8 mouse cellular contexts compared by ENCODE assay signal in the genomic region with DNA sequence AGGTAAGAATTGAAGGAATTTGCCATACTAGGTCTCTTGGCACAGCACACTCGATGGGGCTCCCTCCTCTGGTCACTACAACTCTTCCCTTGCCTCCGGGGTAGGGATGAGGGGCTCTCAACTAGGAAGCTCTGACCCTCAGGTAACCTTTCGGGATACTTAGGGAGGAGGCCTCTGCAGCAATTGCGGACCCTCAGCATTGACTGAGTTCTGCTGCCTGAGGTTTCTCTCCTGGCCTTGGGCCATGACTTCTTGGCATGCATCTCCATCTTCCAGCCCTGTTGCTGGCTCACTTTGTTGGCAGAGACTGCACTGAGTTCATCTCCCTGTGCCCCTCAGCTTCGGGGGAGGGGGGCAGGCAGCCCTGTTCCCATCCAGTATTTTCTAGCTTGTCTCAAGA.
DNase-seq lines count a peak whose midpoint lies in the region; ATAC-seq and TF ChIP-seq lines count a peak whose summit lies in the region.

No protein-coding gene starts in this region.

- H3K27ac ChIP-seq in kidney, adult 2 months (ENCODE audit: insufficient read depth, low read depth, low read length), result no peak overlapping the region
- H3K27ac ChIP-seq in stomach, postnatal 0 days (replicated peaks), result peak overlapping the region; percentile 84

- peak overlapping the region; percentile 17 for H3K4me2 ChIP-seq in stomach, postnatal 0 days (replicated peaks; ENCODE audit: low read depth)

- no peaks in the 10 kb centered on the region for H3K9me3 ChIP-seq in stomach, postnatal 0 days (ENCODE audit: control insufficient read depth, low read length)

- H3K27me3 ChIP-seq in kidney, adult 2 months (replicated peaks; ENCODE audit: control insufficient read depth, insufficient read depth, low read length), result no peaks in the 10 kb centered on the region
- no peaks in the 10 kb centered on the region for H3K27me3 ChIP-seq in stomach, postnatal 0 days (ENCODE audit: control insufficient read depth, insufficient read depth, low read length)

- no peak overlapping the region for H3K9ac ChIP-seq in stomach, postnatal 0 days (ENCODE audit: low read length)

- TF ChIP-seq CTCF in kidney, adult 2 months (conservative IDR thresholded peaks at IDR 0.05; ENCODE audit: insufficient read depth, insufficient read length, low read depth, low read length), result no peak
- TF ChIP-seq CTCF in stomach, postnatal 0 days (IDR thresholded peaks at IDR 0.05; ENCODE audit: low read depth), result peak; percentile 29

- no peak overlapping the region for H3K4me3 ChIP-seq in kidney, adult 2 months (ENCODE audit: insufficient read depth, low read depth, low read length)
- H3K4me3 ChIP-seq in stomach, postnatal 0 days (ENCODE audit: low read depth, low read length), result peak overlapping the region; percentile 6; the same call in 1 of the 2 replicates

- no peaks in the 10 kb centered on the region for H3K36me3 ChIP-seq in kidney, adult 2 months (ENCODE audit: control insufficient read depth, insufficient read depth, low read length)
- H3K36me3 ChIP-seq in stomach, postnatal 0 days (ENCODE audit: control insufficient read depth, insufficient read depth, low read length), result no peaks in the 10 kb centered on the region

- 46% methylated on average over 5 of the region's 5 CpGs for WGBS in kidney, adult 2 months
- 42% methylated on average over 5 of the region's 5 CpGs for WGBS in stomach, postnatal 0 days

- ATAC-seq in frontal cortex, adult (ENCODE audit: low TSS enrichment), result peak; percentile 28; the same call in 1 of the 2 replicates
- no peak for ATAC-seq in stomach, postnatal 0 days (ENCODE audit: low FRiP score, low TSS enrichment)

- DNase-seq in frontal cortex, postnatal 14 days (ENCODE audit: low spot score in 2 of 2), result no peak
- peak; percentile 15 for DNase-seq in ovary, adult 18-20 months (ENCODE audit: low spot score)
- no peak for DNase-seq in ovary, postnatal 10 days (ENCODE audit: low spot score)
- DNase-seq in kidney, adult 2 months, result peak; percentile 45
- peak; percentile 46 for DNase-seq in stomach, postnatal 0 days (ENCODE audit: low spot score)
- no peak for DNase-seq in layer of hippocampus, adult 11-12 months (ENCODE audit: low spot score)
- no peak for DNase-seq in thymus, postnatal 36 days

- no peak for TF ChIP-seq EP300 in stomach, postnatal 0 days (optimal IDR thresholded peaks at IDR 0.05)

- no peak for TF ChIP-seq POLR2A in kidney, adult 2 months (IDR thresholded peaks at IDR 0.05; ENCODE audit: low read depth, low read length)

- no peaks in the 10 kb centered on the region for H3K4me1 ChIP-seq in kidney, adult 2 months (ENCODE audit: control insufficient read depth, insufficient read depth, low read length)
- peaks cover 4% of the 10 kb centered on the region; the same call in 1 of the 2 replicates for H3K4me1 ChIP-seq in stomach, postnatal 0 days (replicated peaks; ENCODE audit: control insufficient read depth, insufficient read depth)

Comparison
In these comparisons a context has a peak if more than half of its experiments do, and no peak if none do; other contexts are left out.
1. DNase-seq: peak in ovary, adult 18-20 months (single experiment), kidney, adult 2 months (single experiment) and stomach, postnatal 0 days (single experiment); none in frontal cortex, postnatal 14 days (0 of 2), ovary, postnatal 10 days (single experiment), layer of hippocampus, adult 11-12 months (single experiment) and thymus, postnatal 36 days (0 of 2).